Mouse (Mus musculus): Measurements from ENCODE around the gene Zfyve19. TPM values are rescaled to one million over a fixed set of nuclear protein-coding genes. Genes with fewer than 3 reads are reported as not detected.

The Zfyve19 gene
- 46.4 and 50.4 TPM in 2 replicates for polyA plus RNA-seq (2016; fragmentation: Nextera tagmentation; extraction: Ambion mirVana)

DNA sequence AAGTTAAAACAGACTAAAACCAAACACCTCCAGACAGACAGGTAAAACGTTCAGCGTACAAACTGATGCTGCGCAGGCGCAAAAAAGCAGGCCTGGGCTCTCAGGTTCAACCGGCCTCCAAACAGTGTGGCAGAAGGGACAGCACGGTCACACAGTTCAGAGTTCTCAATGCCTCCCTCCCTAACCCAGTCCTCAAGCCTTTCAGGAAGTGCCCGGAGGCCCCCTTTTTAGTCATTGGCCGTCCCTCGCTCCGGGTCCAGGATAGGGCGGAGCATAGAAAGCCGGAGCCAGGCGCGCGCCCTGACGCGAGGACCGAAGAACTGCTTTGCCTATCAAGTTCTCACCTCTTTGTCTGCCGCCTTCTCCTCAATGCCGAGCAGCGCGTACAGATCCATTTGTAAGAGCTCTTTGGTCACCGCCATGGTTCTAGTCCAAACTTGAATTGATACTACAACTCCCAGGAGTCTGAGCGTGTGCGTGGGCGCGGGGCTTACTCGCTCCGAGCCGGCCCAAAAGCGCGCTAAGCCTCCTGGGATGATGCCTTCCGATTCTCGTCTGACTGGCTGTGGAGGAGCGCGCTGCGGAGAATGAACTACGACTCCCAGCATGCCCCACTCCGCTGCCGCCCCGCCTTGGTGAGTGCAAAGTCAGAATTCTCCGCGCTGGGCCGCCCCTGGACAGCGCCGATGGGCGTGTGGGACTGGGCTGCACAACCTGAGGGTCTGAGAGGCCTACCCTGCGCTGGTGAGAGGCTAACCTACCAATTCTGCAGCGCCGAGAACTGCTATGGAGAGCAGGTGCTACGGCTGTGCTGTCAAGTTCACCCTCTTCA is at the start of gene Zfyve19, which contains the start of gene Dnajc17:
Zfyve19 (plus strand) TSS at position 274 of the 832 bp plus-strand sequence.
Dnajc17 (minus strand) TSS at position 452 of the 832 bp plus-strand sequence.
- under 1% methylated on average over 51 of the region's 51 CpGs for WGBS
- peaks cover 15% of the 10 kb centered on the region for H3K4me1 ChIP-seq
- no peaks in the 10 kb centered on the region for H3K27me3 ChIP-seq (ENCODE audit: insufficient read depth, poor library complexity, severe bottlenecking)
- DNase-seq (ENCODE audit: low spot score), result peak; percentile 99
- peaks cover 31% of the 10 kb centered on the region for H3K36me3 ChIP-seq
- H3K27ac ChIP-seq, result peak within 1 kb of the TSS; percentile 95
- peak within 1 kb of the TSS; percentile 81 for H3K4me3 ChIP-seq
- no peaks in the 10 kb centered on the region for H3K9me3 ChIP-seq

- 21% methylated on average over 2 of the region's 2 CpGs for WGBS
Measured at GRCm38 (mm10) chr2:119161247-119161646, 47.2 kb upstream of the Zfyve19 start.

DNA sequence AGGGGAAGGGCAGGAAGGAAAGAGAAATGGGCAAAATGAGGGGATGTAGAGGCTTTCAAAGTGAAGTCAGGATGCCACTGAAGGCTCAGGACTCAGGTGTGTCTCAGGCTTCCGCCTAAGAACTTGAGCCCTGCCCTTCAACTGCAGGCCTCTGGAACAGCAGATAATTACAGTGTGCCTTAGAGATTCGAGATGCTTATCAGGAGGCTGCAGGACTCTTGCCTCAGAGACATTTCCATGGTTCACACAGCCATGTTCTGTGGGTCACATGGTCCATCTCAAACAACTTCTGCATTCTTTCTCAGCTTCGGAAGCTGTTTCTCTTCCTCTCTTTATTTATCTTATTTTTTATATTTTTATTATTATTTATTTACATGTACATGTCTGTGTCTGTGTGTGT is 45.3 kb upstream of the Zfyve19 start:
- no peak for DNase-seq (ENCODE audit: low spot score)
- Histone ChIP-seq H3K27ac (no peak overlapping the region), H3K4me3 (no peak overlapping the region)

More at GRCm38 (mm10) chr2:119161247-119161646, 47.2 kb upstream of the Zfyve19 start:
- H3K4me1 ChIP-seq, result peaks cover 15% of the 10 kb centered on the region
- H3K36me3 ChIP-seq, result no peaks in the 10 kb centered on the region
- DNase-seq (ENCODE audit: low spot score), result no peak
- peaks cover 20% of the 10 kb centered on the region; the same call in 1 of the 2 replicates for H3K27me3 ChIP-seq (ENCODE audit: insufficient read depth, poor library complexity, severe bottlenecking)
- H3K9me3 ChIP-seq, result no peaks in the 10 kb centered on the region
- no peak overlapping the region for H3K4me3 ChIP-seq
- peak overlapping the region; percentile 82 for H3K27ac ChIP-seq

GRCm38 (mm10) chr2:119163999-119164398 is 44.4 kb upstream of the Zfyve19 start:
- Histone ChIP-seq H3K9me3 (no peaks in the 10 kb centered on the region), H3K4me3 (no peak overlapping the region), H3K36me3 (no peaks in the 10 kb centered on the region), H3K4me1 (peaks cover 27% of the 10 kb centered on the region), H3K27me3 (ENCODE audit: insufficient read depth, poor library complexity, severe bottlenecking) (peaks cover 32% of the 10 kb centered on the region), H3K27ac (no peak overlapping the region)
- 82% methylated on average over 4 of the region's 4 CpGs for WGBS
- no peak for DNase-seq (ENCODE audit: low spot score)

More for the DNA sequence above, 45.3 kb upstream of the Zfyve19 start:
- Histone ChIP-seq H3K36me3 (no peaks in the 10 kb centered on the region), H3K4me1 (peaks cover 27% of the 10 kb centered on the region), H3K27me3 (ENCODE audit: insufficient read depth, poor library complexity, severe bottlenecking) (peaks cover 28% of the 10 kb centered on the region; the same call in 1 of the 2 replicates), H3K9me3 (no peaks in the 10 kb centered on the region)
- 69% methylated on average over 3 of the region's 3 CpGs for WGBS

DNA sequence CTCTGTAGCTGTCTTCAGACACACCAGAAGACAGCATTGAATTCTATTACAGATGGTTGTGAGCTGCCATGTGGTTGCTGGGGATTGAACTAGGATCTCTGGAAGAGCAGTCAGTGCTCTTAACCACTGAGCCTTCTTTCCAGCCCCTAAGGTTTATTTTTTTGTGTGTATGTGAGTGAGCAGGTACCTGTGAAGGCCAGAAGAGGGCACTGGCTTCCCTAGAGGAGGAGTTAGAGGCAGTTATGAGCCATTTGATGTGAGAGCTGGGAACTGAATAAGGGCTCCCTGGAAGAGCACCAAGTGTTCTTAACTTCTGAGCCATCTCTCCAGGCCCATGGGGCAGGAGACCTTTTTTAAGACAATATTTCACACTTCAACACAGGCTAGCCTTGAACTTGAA is 43.0 kb upstream of the Zfyve19 start:
- Histone ChIP-seq H3K9me3 (no peaks in the 10 kb centered on the region), H3K4me3 (no peak overlapping the region), H3K27ac (no peak overlapping the region), H3K36me3 (no peaks in the 10 kb centered on the region), H3K4me1 (peaks cover 27% of the 10 kb centered on the region), H3K27me3 (ENCODE audit: insufficient read depth, poor library complexity, severe bottlenecking) (peaks cover 44% of the 10 kb centered on the region)
- DNase-seq (ENCODE audit: low spot score), result no peak

DNA sequence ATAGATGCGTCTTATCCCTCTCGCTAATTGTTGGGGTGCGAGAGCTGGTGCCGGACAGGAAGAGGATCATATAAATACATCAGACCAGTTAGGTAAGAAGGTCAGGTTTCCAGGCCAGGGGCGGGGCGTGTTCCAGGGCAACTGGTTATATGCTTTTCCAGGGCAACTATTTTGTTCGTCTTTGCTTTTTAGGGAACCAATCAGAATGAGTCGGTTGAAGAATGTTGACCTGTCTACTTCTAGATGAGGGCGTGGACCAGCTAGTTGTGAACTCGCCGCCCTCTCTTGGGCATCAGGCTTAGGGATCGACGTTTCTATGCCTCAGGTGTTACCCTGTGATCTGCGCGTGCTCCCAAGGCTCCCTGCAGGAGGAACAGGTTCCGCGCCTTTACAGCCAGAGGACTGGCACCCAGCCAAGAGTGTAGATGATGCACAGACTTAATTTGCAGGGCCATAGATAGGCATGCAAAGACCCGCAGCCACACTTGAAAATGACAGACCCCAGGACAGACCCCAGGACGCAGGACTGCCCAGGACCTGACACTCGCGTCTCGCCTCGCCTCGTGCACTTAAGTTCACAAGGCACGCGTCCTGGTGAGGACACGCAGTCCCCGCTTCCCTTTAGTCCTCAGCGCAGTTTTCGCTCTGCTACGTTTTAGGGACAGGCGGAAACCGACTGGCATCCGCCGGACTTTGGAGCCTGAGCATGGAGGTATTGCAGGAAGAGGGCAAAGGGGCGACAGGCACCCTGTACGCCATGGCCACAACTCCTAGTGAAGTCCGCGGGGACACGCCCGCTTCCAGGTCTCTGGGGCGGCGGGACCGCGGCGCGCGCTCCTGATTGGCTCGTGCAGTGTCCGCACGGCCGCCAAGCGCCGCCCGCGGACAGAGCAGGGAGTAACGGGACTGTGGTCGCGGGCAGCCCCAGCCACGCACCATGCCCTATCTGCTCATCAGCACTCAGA is 41.2 kb upstream of the Zfyve19 start, which contains the start of gene Gchfr:
Gchfr (plus strand) TSS at position 873 of the 965 bp plus-strand sequence.
- under 1% methylated on average over 60 of the region's 60 CpGs for WGBS
- H3K36me3 ChIP-seq, result peaks cover 4% of the 10 kb centered on the region; the same call in 1 of the 2 replicates
- DNase-seq (ENCODE audit: low spot score), result peak; percentile 86
- H3K4me3 ChIP-seq, result peak within 1 kb of the TSS; percentile 73
- H3K9me3 ChIP-seq, result no peaks in the 10 kb centered on the region
- peaks cover 24% of the 10 kb centered on the region for H3K4me1 ChIP-seq
- H3K27me3 ChIP-seq (ENCODE audit: insufficient read depth, poor library complexity, severe bottlenecking), result peaks cover 44% of the 10 kb centered on the region
- H3K27ac ChIP-seq, result peak within 1 kb of the TSS; percentile 72

GRCm38 (mm10) chr2:119167866-119168256 is 40.6 kb upstream of the Zfyve19 start:
- peak overlapping the region; percentile 72 for H3K27ac ChIP-seq
- H3K4me1 ChIP-seq, result peaks cover 31% of the 10 kb centered on the region
- WGBS, result 4% methylated on average over 26 of the region's 26 CpGs
- peaks cover 44% of the 10 kb centered on the region for H3K27me3 ChIP-seq (ENCODE audit: insufficient read depth, poor library complexity, severe bottlenecking)
- H3K9me3 ChIP-seq, result no peaks in the 10 kb centered on the region
- DNase-seq (ENCODE audit: low spot score), result no peak
- H3K36me3 ChIP-seq, result peaks cover 4% of the 10 kb centered on the region; the same call in 1 of the 2 replicates
- H3K4me3 ChIP-seq, result peak overlapping the region; percentile 73

GRCm38 (mm10) chr2:119170282-119170681 is 38.1 kb upstream of the Zfyve19 start:
- peaks cover 4% of the 10 kb centered on the region; the same call in 1 of the 2 replicates for H3K36me3 ChIP-seq
- WGBS, result 73% methylated on average over 2 of the region's 2 CpGs
- H3K9me3 ChIP-seq, result no peaks in the 10 kb centered on the region
- no peak overlapping the region for H3K27ac ChIP-seq
- H3K27me3 ChIP-seq (ENCODE audit: insufficient read depth, poor library complexity, severe bottlenecking), result peaks cover 44% of the 10 kb centered on the region
- no peak for DNase-seq (ENCODE audit: low spot score)
- peaks cover 54% of the 10 kb centered on the region for H3K4me1 ChIP-seq
- H3K4me3 ChIP-seq, result no peak overlapping the region

GRCm38 (mm10) chr2:119171574-119171973 is 36.8 kb upstream of the Zfyve19 start:
- Histone ChIP-seq H3K27me3 (ENCODE audit: insufficient read depth, poor library complexity, severe bottlenecking) (peaks cover 34% of the 10 kb centered on the region), H3K4me1 (peaks cover 57% of the 10 kb centered on the region), H3K4me3 (no peak overlapping the region), H3K36me3 (peaks cover 4% of the 10 kb centered on the region; the same call in 1 of the 2 replicates), H3K27ac (no peak overlapping the region), H3K9me3 (no peaks in the 10 kb centered on the region)
- no peak for DNase-seq (ENCODE audit: low spot score)
- WGBS, result 42% methylated on average over 8 of the region's 8 CpGs

DNA sequence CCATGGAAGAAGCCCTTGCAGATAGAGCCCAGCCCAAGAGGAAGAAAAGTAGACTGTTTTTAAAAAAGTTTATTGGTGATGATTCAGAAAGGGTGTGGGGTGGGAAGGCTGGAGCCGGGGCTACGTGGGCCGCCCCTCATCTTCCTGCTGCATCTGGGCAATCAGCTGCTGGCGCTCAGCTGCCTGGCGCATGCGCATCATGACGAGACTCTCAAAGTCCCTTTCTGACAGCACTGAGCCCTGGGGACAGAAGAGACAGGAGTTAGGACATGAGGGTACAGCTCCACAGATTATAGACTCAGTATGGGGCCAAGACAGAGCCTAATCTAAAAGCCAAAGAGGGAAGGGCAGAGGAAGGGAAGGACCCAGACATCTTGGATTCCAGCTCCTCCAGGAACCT is 36.0 kb upstream of the Zfyve19 start:
- Histone ChIP-seq H3K27me3 (ENCODE audit: insufficient read depth, poor library complexity, severe bottlenecking) (peaks cover 30% of the 10 kb centered on the region), H3K4me3 (no peak overlapping the region; the same call in 1 of the 2 replicates), H3K4me1 (peaks cover 50% of the 10 kb centered on the region), H3K27ac (peak overlapping the region; percentile 75), H3K36me3 (peaks cover 4% of the 10 kb centered on the region; the same call in 1 of the 2 replicates), H3K9me3 (no peaks in the 10 kb centered on the region)
- DNase-seq (ENCODE audit: low spot score), result no peak
- 74% methylated on average over 7 of the region's 7 CpGs for WGBS

- H3K36me3 ChIP-seq, result peaks cover 8% of the 10 kb centered on the region; the same call in 1 of the 2 replicates
- peaks cover 45% of the 10 kb centered on the region for H3K4me1 ChIP-seq
- peak; percentile 85 for DNase-seq (ENCODE audit: low spot score)
- no peaks in the 10 kb centered on the region for H3K9me3 ChIP-seq
- WGBS, result 11% methylated on average over 13 of the region's 13 CpGs
- peaks cover 30% of the 10 kb centered on the region for H3K27me3 ChIP-seq (ENCODE audit: insufficient read depth, poor library complexity, severe bottlenecking)
- H3K27ac ChIP-seq, result peak overlapping the region; percentile 75
- H3K4me3 ChIP-seq, result peak overlapping the region; percentile 43
Measured at GRCm38 (mm10) chr2:119172862-119173576, 35.4 kb upstream of the Zfyve19 start.

Data from heart, embryonic 10.5 days (tissue).